Mouse (Mus musculus) forebrain, postnatal 0 days (tissue): Measurements from ENCODE around the gene Atp6v1fnb. TPM values are rescaled to one million over a fixed set of nuclear protein-coding genes. Genes with fewer than 3 reads are reported as not detected.

Experiments
- ATAC-seq: fragments of 200-750 bp; cut with Nextera tagmentation; 2 replicates; pipeline ENCODE4 v1.8.0; 2017; ENCODE audit warnings: mild to moderate bottlenecking, moderate library complexity
- DNase-seq: peaks from one replicate; pipeline ENCODE4 v3.0.0-alpha.2; 2015
- H3K27ac ChIP-seq: fragments of 300-500 bp; sonication (generic); 2 replicates; pipeline ENCODE4 v1.5.1; 2014; ENCODE audit warnings: low read depth, mild to moderate bottlenecking, antibody characterized with exemption, low read length, moderate library complexity, mixed read lengths
- H3K27me3 ChIP-seq: fragments of 300-500 bp; sonication (generic); 2 replicates; pipeline ENCODE4 v1.6.1; 2014; ENCODE audit warnings: mild to moderate bottlenecking, low read length, mixed read lengths; ENCODE audit not compliant: insufficient read depth
- H3K36me3 ChIP-seq: fragments of 300-500 bp; sonication (generic); 2 replicates; pipeline ENCODE4 v1.6.1; 2014; ENCODE audit warnings: mild to moderate bottlenecking, moderate library complexity; ENCODE audit not compliant: insufficient read depth
- H3K4me1 ChIP-seq: fragments of 300-500 bp; sonication (generic); 2 replicates; pipeline ENCODE4 v1.6.1; 2014; ENCODE audit warnings: antibody characterized with exemption; ENCODE audit not compliant: insufficient read depth
- H3K4me2 ChIP-seq: fragments of 300-500 bp; sonication (generic); 2 replicates; pipeline ENCODE4 v1.6.1; 2014; ENCODE audit warnings: low read depth, mild to moderate bottlenecking, moderate library complexity
- H3K4me3 ChIP-seq: fragments of 300-500 bp; sonication (generic); 2 replicates; pipeline ENCODE4 v1.5.1; 2014; ENCODE audit warnings: low read depth, low read length, mixed read lengths
- H3K9ac ChIP-seq: fragments of 300-500 bp; sonication (generic); 2 replicates; pipeline ENCODE4 v1.6.1; 2014; ENCODE audit warnings: mild to moderate bottlenecking
- H3K9me3 ChIP-seq: fragments of 300-500 bp; sonication (generic); 2 replicates; pipeline ENCODE4 v1.6.1; 2016; ENCODE audit warnings: low read length
- CTCF ChIP-seq: sonication (generic); IDR thresholded peaks from 2 replicates; pipeline ENCODE4 v1.5.1; 2016; ENCODE audit warnings: antibody characterized with exemption, control low read depth, low read depth
- WGBS: fragments of 180-500 bp; shearing (Covaris S2); extraction: QIAGEN DNeasy Blood & Tissue Kit; methylation state at CpG from one replicate; pipeline ENCODE4 v1.1.7; 2014; 5-methylcytosine and 5-hydroxymethylcytosine counted together
- polyA plus RNA-seq: library from polyadenylated mRNA; unstranded; fragments of >200 nt; fragmentation: Nextera tagmentation; extraction: Ambion mirVana; gene quantifications from 2 replicates; pipeline ENCODE4 v1.2.1, GENCODE M21; 2015
- total RNA-seq: library from RNA; depleted of rRNA; stranded (reverse); fragments of >200 nt; gene quantifications from 2 replicates; pipeline ENCODE4 v1.2.3, GENCODE M21; 2014

Gene Atp6v1fnb
- total and polyA plus RNA-seq, 2 experiments from 2014 or later, result 0.42 to 1.7 TPM

DNA sequence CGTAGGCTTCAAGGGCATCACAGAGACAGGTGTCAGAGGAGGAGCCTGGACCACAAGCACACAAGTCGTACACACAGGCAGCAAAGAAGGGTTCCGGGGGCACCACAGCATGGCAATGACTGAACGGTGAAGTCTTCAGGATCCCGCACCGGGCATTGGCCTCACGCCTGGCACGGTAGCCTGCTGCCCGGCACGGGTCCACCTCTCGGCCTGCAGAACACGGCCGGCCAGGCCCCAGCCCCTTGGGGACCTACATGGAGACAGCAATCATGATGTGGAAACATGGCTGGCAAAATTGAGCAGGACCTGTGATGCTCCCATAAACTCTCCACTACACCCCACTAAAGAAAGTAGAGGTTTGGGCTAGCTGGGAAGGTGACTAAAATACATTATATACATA lies 11.5 kb downstream of the Atp6v1fnb start:
- Histone ChIP-seq H3K27me3 (no peaks in the 10 kb centered on the region), H3K9ac (no peak overlapping the region), H3K36me3 (no peaks in the 10 kb centered on the region), H3K4me3 (no peak overlapping the region), H3K4me1 (no peaks in the 10 kb centered on the region), H3K4me2 (no peak overlapping the region), H3K9me3 (no peaks in the 10 kb centered on the region), H3K27ac (no peak overlapping the region)
- ATAC-seq, result no peak
- TF ChIP-seq CTCF, result no peak
- DNase-seq, result no peak
- WGBS, result 95% methylated on average over 13 of the region's 13 CpGs

DNA sequence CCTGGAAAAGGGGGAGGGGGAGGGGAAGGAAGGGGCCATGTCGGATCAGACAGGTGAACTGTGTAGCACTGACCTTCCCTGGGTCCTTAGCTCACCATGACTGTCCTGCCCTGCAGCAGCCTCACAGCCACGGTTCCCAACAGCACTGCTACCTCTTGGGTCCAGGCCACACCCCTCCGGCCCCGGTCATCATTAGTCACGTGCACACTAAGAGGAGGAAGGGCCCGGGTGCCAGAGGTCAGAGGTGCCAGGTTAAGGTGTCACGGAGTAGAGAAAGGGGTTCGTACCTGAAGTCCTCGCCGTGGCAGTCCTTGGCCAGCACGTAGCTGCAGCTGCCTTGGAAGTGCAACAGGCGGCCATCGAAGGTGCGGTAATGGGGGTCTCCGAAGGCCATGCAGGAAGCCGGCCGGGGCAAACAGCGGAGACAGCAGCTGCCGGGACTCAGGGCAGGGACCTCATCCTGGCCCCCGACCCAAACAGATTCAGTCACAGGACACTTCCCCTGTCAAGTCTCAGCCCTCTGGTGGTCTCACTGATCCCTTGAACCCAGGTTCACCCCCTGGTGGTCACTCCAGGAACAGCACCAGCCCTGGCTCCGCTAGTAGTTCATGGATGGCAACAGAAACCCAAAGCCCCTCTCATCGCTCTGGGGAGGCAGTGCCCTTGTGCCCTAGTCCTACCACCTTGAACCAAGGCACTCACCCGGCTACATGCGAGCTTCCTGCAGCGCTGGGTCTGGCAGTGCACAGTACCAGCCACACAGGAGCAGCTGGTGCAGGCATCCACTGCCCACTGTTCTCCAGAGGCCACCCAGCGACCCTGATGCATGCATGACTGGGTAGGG lies 13.7 kb downstream of the Atp6v1fnb start:
- Histone ChIP-seq H3K9ac (no peak overlapping the region), H3K9me3 (no peaks in the 10 kb centered on the region), H3K27ac (no peak overlapping the region), H3K4me2 (peak overlapping the region; percentile 43), H3K27me3 (no peaks in the 10 kb centered on the region), H3K4me3 (no peak overlapping the region), H3K36me3 (no peaks in the 10 kb centered on the region), H3K4me1 (no peaks in the 10 kb centered on the region)
- ATAC-seq, result peak; percentile 65
- peak; percentile 67 for DNase-seq
- 9% methylated on average over 26 of the region's 26 CpGs for WGBS
- peak; percentile 94 for TF ChIP-seq CTCF

DNA sequence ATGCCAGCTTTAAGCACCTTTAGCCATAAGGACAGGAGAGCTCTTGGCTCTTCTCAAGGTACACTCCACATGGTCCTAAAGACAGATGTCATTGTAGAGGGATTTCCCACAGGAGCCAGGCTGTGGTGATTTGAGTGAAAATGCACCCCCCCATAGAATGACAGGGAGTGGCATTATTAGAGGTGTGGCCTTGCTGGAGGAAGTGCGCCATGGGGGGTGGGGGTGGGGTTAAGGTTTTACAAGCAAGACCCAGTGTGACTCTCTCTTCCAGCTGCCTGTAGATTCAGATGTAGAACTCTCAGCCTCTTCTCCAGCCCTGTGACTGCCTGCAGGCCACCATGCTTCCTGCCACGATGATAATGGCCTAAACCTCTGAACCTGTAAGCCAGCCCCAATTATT lies 14.7 kb downstream of the Atp6v1fnb start:
- ATAC-seq (no peak), DNase-seq (no peak)
- H3K9me3 ChIP-seq, result no peaks in the 10 kb centered on the region
- no peak for TF ChIP-seq CTCF
- H3K4me1 ChIP-seq, result no peaks in the 10 kb centered on the region
- no peak overlapping the region for H3K4me3 ChIP-seq
- 59% methylated on average over 2 of the region's 2 CpGs for WGBS
- H3K27ac ChIP-seq, result no peak overlapping the region
- H3K36me3 ChIP-seq, result no peaks in the 10 kb centered on the region
- no peak overlapping the region for H3K4me2 ChIP-seq
- no peak overlapping the region for H3K9ac ChIP-seq
- H3K27me3 ChIP-seq, result no peaks in the 10 kb centered on the region

DNA sequence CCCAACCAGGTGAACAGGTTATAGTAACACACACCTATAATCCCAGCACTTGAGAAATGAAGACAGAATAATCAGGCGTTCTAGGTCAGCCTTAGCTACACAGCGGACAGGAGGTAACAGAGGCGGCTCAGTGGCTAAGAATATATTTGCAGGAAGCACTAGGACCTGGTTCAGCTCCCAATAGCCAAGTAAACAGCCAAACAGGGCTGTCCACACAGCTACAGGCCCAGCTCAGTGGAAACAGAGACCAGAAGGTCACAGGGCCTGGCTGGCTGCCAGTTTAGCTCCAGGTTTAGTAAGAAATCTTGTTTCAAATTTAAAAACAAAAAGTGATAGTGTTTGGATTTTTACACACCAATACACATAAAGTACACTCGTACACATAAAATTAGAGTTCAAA lies 22.9 kb downstream of the Atp6v1fnb start:
- no peak overlapping the region for H3K9ac ChIP-seq
- 76% methylated on average over 4 of the region's 4 CpGs for WGBS
- peaks cover 16% of the 10 kb centered on the region for H3K27me3 ChIP-seq
- DNase-seq (no peak), ATAC-seq (no peak)
- TF ChIP-seq CTCF, result no peak
- no peak overlapping the region for H3K27ac ChIP-seq
- no peaks in the 10 kb centered on the region for H3K4me1 ChIP-seq
- H3K4me3 ChIP-seq, result no peak overlapping the region
- no peaks in the 10 kb centered on the region for H3K36me3 ChIP-seq
- no peak overlapping the region for H3K4me2 ChIP-seq
- H3K9me3 ChIP-seq, result no peaks in the 10 kb centered on the region

DNA sequence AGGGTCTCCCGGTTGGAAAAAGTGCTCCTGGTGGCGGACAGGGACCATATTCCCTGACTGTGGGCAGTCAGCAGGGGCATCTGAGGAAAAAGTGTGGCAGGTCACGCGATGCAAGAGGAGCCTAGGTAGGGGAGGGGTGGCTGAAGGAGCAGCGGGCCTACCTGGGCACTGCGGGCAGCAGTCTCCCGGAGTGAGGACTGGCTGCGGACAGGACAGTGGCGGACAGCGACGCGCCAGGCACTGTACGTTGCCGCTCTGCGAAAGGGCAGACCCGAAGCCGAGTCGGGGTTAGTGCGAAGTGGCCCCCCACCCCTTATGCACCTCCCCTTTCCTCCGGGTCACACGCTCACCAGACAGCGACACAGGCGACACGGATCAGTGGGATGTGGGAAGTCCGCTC lies 25.0 kb downstream of the Atp6v1fnb start:
- H3K9me3 ChIP-seq, result no peaks in the 10 kb centered on the region
- no peak for ATAC-seq
- no peak for TF ChIP-seq CTCF
- H3K4me1 ChIP-seq, result no peaks in the 10 kb centered on the region
- no peaks in the 10 kb centered on the region for H3K36me3 ChIP-seq
- H3K27me3 ChIP-seq, result peaks cover 16% of the 10 kb centered on the region
- H3K4me3 ChIP-seq, result no peak overlapping the region
- no peak overlapping the region for H3K27ac ChIP-seq
- H3K4me2 ChIP-seq, result no peak overlapping the region
- no peak for DNase-seq
- WGBS, result 13% methylated on average over 23 of the region's 25 CpGs
- H3K9ac ChIP-seq, result no peak overlapping the region

DNA sequence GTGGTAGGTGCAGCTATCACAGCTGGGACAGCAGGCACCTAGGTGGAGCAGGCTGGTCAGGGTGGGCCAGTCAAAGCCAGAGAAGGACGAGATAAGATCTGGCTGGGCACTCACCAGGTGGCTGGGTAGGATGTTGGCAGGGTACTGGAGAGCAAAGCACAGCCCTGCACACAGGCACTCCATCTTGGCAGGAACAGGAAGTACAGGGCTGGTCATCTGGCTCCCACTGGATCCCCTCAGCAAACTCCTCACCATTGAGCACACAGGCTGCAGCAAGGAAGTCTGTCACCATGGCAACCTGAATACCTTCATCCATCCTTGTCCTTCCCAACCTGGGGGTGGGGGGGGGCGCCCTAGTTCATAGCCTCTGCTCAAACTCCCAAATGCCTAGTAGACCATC lies 26.6 kb downstream of the Atp6v1fnb start:
- ATAC-seq (peak; percentile 42), DNase-seq (no peak)
- Histone ChIP-seq H3K4me1 (no peaks in the 10 kb centered on the region), H3K4me2 (no peak overlapping the region), H3K9ac (no peak overlapping the region), H3K27ac (no peak overlapping the region), H3K27me3 (peaks cover 16% of the 10 kb centered on the region), H3K4me3 (no peak overlapping the region), H3K9me3 (no peaks in the 10 kb centered on the region), H3K36me3 (no peaks in the 10 kb centered on the region)
- no peak for TF ChIP-seq CTCF
- WGBS, result 35% methylated on average over 2 of the region's 2 CpGs

DNA sequence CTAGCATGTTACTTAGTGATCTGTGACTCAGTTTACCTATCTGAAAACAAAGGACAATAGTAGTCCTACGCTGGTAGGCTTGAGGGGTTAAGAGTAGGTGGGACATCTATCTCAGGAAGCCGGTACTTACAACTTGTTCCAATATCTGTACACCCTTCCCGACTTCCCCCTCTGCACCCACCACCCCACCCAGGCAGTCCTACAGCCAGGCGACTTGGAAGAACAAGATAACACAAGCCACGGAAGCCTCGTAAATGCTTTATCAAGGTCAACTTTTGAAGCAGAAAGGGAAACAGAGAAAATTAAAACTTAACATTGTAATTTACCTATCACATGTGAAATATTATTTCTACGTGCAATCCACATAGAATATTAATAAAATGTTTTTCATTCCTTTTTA lies 28.9 kb downstream of the Atp6v1fnb start:
- TF ChIP-seq CTCF, result no peak
- Histone ChIP-seq H3K4me2 (no peak overlapping the region), H3K9me3 (no peaks in the 10 kb centered on the region), H3K36me3 (no peaks in the 10 kb centered on the region), H3K4me3 (no peak overlapping the region), H3K27ac (no peak overlapping the region), H3K4me1 (no peaks in the 10 kb centered on the region), H3K9ac (no peak overlapping the region), H3K27me3 (peaks cover 16% of the 10 kb centered on the region)
- ATAC-seq (no peak), DNase-seq (no peak)
- WGBS, result 96% methylated on average over 7 of the region's 7 CpGs
